Mouse (Mus musculus) cortical plate, adult 2 months (tissue): Measurements from ENCODE around the gene Med25. TPM values are rescaled to one million over a fixed set of nuclear protein-coding genes. Genes with fewer than 3 reads are reported as not detected.
"Not testable (repeated sequence)": the region's sequence is repeated elsewhere in the genome, so short reads cannot be mapped to it uniquely, and the experiment has no call there.

Experiments
- H3K27ac ChIP-seq: fragments of 200-500 bp; 2 replicates; pipeline ENCODE4 v1.5.1; 2012; ENCODE audit warnings: low read length, control low read depth, inconsistent platforms; ENCODE audit not compliant: insufficient read depth
- H3K4me1 ChIP-seq: fragments of 200-500 bp; 2 replicates; pipeline ENCODE4 v1.6.1; 2011; ENCODE audit warnings: low read length; ENCODE audit not compliant: control insufficient read depth, insufficient read depth
- H3K4me3 ChIP-seq: fragments of 200-500 bp; 2 replicates; pipeline ENCODE4 v1.5.1; 2011; ENCODE audit warnings: mild to moderate bottlenecking, low read length, control low read depth; ENCODE audit not compliant: insufficient read depth
- CTCF ChIP-seq: fragments of 200-500 bp; IDR thresholded peaks from 2 replicates; pipeline ENCODE4 v1.5.1; 2011; ENCODE audit warnings: mild to moderate bottlenecking, control low read depth, low read length; ENCODE audit not compliant: insufficient read depth; ENCODE audit errors: extremely low read depth
- POLR2A ChIP-seq: fragments of 200-500 bp; IDR thresholded peaks from 2 replicates; pipeline ENCODE4 v1.6.1; 2011; ENCODE audit warnings: mild to moderate bottlenecking, low read length, control low read depth; ENCODE audit not compliant: insufficient read depth; ENCODE audit errors: extremely low read depth
- polyA plus RNA-seq: library from polyadenylated mRNA; depleted of rRNA; stranded (reverse); fragments of >200 nt; gene quantifications from 2 replicates; pipeline ENCODE4 v1.2.3, GENCODE M21; 2012

Med25 gene
- polyA plus RNA-seq, 1 experiment: 121 TPM

GRCm38 (mm10) chr7:44884637-44885036 lies 7.9 kb downstream of the Med25 start:
- no peak overlapping the region for H3K27ac ChIP-seq
- H3K4me1 ChIP-seq: peaks cover 9% of the 10 kb centered on the region
- TF ChIP-seq POLR2A (no peak), CTCF (no peak)
- no peak overlapping the region for H3K4me3 ChIP-seq

- no peak overlapping the region for H3K27ac ChIP-seq
- TF ChIP-seq POLR2A (no peak), CTCF (no peak)
- no peak overlapping the region for H3K4me3 ChIP-seq
- H3K4me1 ChIP-seq: peaks cover 4% of the 10 kb centered on the region
Measured at GRCm38 (mm10) chr7:44883036-44883435, 9.5 kb downstream of the Med25 start.

GRCm38 (mm10) chr7:44877833-44878232 lies 14.7 kb downstream of the Med25 start:
- H3K4me1 ChIP-seq: no peaks in the 10 kb centered on the region
- TF ChIP-seq POLR2A (no peak), CTCF (no peak)
- no peak overlapping the region for H3K4me3 ChIP-seq
- H3K27ac ChIP-seq: no peak overlapping the region

GRCm38 (mm10) chr7:44871774-44872173 lies 20.7 kb downstream of the Med25 start:
- not testable (repeated sequence) for H3K4me1 ChIP-seq, H3K27ac ChIP-seq, H3K4me3 ChIP-seq

- TF ChIP-seq CTCF (no peak), POLR2A (no peak)
- Histone ChIP-seq H3K4me1 (peaks cover 5% of the 10 kb centered on the region; the same call in 1 of the 2 replicates), H3K27ac (no peak overlapping the region), H3K4me3 (no peak overlapping the region)
Measured at GRCm38 (mm10) chr7:44871181-44871580, 21.3 kb downstream of the Med25 start.

- TF ChIP-seq CTCF: no peak
- TF ChIP-seq POLR2A: no peak
- no peak overlapping the region; the same call in 1 of the 2 replicates for H3K4me3 ChIP-seq
Measured at GRCm38 (mm10) chr7:44870614-44871013, 21.9 kb downstream of the Med25 start.

GRCm38 (mm10) chr7:44869697-44870528 lies 22.6 kb downstream of the Med25 start, which contains the start of gene Ptov1:
Ptov1 (minus strand) TSS chr7:44869788.
- peak within 1 kb of the TSS; percentile 5 for H3K4me3 ChIP-seq
- TF ChIP-seq POLR2A (peak; percentile 82), CTCF (no peak)
- peak within 1 kb of the TSS; percentile 94 for H3K27ac ChIP-seq
- peaks cover 6% of the 10 kb centered on the region for H3K4me1 ChIP-seq

More at GRCm38 (mm10) chr7:44870614-44871013, 21.9 kb downstream of the Med25 start:
- Histone ChIP-seq H3K4me1 (peaks cover 6% of the 10 kb centered on the region), H3K27ac (no peak overlapping the region)

GRCm38 (mm10) chr7:44868919-44869696 lies 23.4 kb downstream of the Med25 start:
- Histone ChIP-seq H3K27ac (peak overlapping the region; percentile 94), H3K4me1 (peaks cover 6% of the 10 kb centered on the region), H3K4me3 (peak overlapping the region; percentile 5)
- TF ChIP-seq POLR2A (no peak), CTCF (no peak)

- peaks cover 6% of the 10 kb centered on the region for H3K4me1 ChIP-seq
- no peak for TF ChIP-seq POLR2A
- no peak for TF ChIP-seq CTCF
- peak overlapping the region; percentile 5 for H3K4me3 ChIP-seq
- H3K27ac ChIP-seq: no peak overlapping the region
Measured at GRCm38 (mm10) chr7:44868465-44868864, 24.0 kb downstream of the Med25 start.
